Mouse (Mus musculus) kidney, postnatal 4 days (tissue): ENCODE results near the gene Snrnp25.
A peak's percentile ranks its signal among the peaks of the same experiment; 100 is the strongest.

Experiments
- DNase-seq, 2 experiments: peaks; one replicate each; pipeline ENCODE4 v3.0.0; 2021; ENCODE audit warnings: mixed read lengths in 2 of 2

Snrnp25 gene

DNA sequence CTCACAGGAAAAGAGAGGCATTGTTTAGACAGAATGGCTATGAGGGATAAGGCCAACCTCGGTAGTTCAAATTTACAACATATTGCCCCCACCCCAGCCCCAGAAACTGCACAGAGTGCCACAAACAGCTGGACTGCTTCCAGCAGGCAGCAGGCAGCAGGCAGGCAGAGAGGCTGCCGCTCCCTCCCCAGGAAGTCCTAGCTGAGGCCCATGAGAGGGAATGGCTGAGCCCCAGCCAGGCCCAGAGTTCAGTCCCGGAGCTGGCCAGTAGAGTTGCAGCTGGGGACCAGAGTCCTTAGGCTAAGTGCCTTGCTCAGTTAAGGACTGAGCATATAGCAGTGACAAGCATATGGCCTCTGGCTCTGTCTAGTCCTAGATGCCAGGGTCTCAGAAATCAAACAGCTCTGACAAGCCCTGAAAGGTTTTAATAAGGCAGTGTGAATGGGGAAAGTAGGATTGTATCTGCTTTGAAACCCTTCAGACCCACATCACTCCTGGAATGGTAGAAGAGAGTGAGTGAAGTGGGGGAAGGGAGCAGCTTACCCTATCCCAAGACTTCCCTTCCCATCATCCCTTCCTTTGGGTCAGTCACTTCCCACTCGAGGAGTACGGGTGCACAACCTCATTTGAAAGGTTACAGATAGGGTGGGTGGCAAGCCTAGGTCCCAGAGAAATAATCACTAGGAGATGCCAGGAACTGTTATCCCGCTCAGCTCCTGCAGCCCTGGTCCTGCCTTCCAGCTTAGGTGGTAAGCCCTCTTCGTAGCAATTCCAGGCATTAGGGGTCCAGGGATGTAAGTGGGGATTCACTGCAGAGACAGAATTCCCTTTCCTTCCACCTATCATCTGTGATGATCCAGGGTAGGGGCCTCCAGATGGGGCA, 20.2 kb downstream of the Snrnp25 start:
- peak; percentile 53 to 65 for DNase-seq

DNA sequence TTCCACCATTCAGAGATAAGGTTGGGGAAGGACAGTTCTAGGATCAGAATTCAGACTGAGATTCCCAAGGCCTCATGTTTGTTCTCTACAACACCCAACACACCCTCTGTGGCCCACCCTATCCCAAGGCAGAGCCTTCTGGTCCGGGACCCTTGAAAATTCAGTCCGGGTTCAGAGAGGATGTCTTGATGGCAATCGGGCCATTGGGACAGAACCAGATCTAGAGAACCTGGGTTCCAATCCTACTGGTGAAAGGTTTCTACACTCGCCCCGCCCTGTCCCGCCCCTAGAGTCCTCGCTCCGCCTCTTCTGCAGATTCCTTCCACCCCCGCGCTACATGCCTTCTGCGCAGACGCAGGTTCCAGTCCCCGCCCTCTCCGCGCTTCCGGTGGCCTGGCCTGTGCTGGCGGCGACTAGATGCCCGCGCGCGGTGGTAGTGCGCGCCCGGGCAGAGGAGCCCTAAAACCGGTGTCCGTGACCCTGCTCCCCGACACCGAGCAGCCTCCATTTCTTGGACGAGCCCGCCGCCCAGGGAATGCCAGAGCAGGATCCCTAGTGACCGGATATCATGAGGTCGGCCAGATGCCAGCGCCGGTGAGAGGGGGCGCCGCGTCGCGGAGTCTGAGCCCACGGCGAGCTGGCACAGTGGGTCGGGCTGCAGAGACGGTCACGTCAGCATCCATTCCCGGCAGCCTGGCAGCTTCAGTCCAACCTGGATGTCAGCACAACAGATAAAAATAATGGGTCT, 21.1 kb downstream of the Snrnp25 start, which contains the start of gene Mpg:
Mpg (plus strand) TSS at position 382 of the 748 bp plus-strand sequence.
- DNase-seq, result peak; percentile 92 to 95

DNA sequence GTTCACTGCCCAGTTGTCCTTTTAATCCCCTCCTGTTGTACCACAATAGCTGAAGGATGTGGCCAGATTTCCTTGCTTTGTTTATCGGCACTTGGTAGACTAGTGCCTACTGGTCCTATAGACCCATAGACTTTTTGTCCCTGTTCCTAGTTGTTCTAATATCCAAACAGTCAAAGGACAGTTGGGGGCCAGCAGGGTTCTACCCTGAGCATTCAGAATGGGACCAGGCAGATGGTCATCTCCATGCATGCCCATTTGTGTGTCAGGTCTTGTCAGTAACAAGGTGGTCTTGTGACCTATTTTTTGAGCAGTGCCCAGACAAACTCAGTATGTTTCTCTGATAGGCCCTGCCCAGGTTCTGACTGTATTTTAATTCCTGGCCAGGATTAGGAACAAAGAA, 21.8 kb downstream of the Snrnp25 start:
- no peak for DNase-seq

DNA sequence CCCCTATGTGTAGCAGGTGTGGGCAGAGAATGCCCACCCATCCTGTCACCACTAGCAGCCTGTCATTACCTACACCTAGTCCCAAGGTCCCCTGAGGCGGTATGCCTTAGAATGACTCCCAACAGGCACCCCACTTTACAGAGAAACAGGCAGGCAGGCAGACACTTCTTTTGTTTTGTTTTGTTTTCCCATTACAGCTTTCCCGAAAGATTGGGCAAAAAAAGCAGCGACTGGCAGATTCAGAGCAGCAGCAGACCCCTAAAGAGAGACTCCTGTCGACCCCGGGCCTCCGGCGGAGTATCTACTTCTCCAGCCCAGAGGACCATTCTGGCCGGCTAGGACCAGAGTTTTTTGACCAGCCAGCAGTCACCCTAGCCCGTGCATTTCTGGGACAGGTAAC, 22.3 kb downstream of the Snrnp25 start:
- no peak for DNase-seq

DNA sequence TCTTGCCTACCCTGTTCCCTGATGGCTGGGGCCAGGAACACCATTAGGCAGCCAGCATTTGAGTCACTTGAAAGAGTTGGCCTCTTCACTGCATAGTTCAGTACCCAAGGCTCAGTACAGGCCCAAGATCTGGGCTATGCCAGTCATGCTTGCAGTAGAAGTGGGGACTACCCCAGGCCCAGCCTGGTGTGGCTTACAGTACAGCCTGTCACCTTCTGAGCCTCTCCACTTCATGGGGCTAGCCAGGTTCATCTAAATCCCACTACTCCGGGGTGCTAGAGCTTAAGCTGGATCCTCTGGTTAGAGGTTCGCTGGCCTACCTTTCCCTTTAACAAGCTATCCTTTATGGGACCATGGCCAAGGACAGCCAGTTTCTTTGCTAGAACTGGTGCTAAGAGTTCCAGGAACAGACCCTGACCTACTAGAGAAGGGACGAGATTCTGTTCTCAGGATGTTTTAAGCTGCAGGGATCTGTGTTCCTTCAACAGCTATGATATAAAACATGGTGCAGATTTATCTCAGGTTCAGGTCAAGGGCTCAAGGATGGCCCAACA, 23.2 kb downstream of the Snrnp25 start:
- no peak for DNase-seq

DNA sequence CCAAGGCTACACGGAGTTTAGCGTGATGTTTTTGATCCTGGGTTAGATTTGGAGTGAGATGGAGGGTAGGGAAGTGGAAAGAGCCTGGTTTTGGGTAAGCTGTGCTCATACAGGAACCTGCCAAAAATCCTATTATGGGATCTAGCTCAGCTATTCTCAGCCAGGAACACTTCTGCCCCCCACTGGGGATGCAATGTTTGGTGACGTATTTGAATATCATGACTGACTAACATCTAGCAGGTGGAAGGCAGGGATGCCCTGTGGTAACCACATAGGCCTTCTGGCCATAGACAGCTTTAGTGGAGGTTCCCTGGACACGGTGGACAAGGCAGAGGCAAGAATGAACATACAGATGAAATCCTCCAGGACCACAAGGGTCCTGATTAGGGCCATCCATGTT, 25.0 kb downstream of the Snrnp25 start:
- DNase-seq, result peak in 1 of 2 experiments; percentile 38

DNA sequence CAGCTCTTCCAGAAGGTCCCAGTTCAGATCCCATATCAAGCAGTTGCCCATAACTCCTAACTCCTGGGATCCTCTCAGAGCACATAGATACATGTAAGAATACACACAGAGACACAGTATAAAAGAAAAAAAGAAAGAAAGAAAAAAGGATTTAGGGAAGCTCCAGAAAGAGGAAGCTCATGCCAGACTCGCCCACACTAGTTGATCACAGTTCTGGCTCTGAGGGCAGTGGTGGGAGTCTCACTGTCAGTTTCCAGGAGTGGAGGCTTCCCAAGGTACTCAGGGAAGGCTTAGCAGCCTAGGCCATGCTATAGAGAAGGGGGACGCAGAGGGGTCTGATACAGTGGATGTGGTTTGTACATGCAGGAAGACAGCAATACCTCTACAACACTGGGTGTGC, 25.9 kb downstream of the Snrnp25 start:
- no peak for DNase-seq

DNA sequence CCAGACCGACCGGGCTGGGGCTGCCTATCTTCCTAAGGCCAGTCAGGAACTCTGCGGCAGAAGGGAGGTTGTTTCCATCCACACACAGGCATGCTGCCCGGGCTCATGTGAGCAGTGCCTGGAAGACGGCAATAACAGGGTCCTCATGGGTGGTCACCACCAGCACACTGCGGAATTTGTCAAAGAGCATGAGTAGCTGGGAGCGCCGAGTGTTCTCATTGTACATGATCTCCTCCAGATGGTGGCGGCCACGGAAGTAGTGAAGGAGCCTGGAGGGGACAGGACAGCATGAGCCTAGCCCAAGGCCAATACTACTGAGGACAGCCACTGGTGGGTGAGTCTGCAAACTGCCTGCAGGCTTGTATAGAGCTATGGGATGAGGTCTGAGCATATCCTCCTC, 27.6 kb downstream of the Snrnp25 start:
- DNase-seq, result peak; percentile 47 to 60

DNA sequence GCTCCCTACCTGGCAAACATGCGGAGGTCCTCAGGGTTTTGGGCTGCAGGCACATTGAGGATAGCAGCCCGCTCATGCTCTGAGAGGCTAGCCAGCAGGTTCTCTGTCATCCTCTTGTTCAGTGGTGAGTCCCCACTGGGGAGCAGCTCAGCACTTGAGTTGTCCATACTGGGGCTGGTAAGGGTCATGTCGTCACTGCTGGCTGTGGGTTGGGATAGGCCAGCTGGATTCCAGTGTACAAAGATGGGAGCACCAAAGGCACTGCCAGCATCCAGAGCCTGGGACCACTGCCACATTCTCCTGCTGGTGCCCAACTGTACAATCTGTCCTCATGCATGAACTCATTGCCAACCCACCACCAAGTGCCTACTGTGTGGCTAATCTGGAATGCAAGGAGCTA, 28.7 kb downstream of the Snrnp25 start:
- peak in 1 of 2 experiments; percentile 2 for DNase-seq

DNA sequence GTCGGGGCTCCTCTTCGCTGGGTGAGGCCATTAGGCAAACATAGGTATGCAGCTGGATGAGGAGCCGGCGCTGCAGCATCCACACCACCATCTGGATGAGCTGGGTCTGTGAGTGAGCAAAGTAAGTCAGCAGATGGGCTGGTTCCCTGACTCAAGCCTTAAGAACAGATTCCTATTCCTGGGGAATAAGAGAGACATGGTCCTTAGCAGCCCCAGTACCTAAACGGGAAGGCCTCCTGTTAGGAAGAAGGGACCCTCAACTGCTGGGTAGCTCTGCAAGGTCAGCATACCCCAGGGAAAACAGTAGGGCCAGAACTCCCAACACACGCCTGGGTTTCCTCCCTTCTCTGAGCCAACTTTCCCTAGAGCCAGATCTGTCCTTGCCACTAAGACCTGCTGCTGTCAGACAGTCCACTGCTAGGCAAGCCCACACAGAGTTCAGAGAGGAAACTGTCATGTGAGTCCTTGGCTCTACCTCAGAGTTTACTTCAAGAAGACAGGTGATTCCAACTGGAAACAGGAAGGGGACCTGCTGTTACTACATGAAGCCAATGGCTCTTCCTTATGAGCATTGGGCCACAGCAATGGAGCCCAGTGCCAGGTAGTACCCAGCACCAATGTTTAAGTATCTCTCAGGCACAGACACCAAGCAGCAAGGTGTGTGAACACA, 29.7 kb downstream of the Snrnp25 start:
- no peak for DNase-seq

DNA sequence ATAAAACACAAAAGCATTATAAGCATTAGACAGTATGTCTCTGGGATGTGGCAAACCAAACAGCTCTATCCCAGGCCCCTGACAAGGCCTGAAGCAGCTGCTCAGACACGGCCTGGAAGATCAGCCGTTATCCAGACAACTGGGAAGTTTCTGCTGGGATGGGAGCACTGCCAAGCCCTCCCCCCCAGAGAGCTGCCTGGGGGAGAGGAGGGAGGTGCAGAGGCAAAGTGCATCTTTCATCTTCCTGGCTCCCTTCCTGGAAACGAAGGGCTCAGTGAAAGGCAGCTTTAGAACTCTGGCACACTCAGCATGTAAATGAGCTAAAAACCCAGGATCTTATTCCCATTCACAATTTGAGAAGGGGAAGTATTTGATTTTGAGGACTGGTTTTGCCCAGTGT, 30.4 kb downstream of the Snrnp25 start:
- DNase-seq, result peak; percentile 87 to 92

DNA sequence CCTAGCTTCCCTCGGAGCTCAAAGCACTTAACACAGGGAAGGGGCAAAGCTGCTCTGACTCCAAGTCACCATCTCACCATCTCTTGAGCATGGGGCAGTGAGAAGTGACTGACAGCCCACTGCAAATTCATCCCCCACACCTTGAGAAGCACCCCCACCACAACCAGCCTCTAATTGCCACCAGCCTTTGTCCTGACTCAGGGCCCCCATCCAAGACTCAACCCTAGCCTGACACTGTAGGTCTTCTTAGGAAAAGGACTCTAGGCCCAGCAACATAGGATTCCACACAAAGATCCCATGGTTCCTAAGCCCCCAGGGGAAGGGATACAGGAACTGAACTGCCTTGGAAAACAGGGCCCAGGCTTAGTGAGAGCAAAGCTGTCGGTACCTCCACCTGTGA, 30.9 kb downstream of the Snrnp25 start:
- no peak for DNase-seq

DNA sequence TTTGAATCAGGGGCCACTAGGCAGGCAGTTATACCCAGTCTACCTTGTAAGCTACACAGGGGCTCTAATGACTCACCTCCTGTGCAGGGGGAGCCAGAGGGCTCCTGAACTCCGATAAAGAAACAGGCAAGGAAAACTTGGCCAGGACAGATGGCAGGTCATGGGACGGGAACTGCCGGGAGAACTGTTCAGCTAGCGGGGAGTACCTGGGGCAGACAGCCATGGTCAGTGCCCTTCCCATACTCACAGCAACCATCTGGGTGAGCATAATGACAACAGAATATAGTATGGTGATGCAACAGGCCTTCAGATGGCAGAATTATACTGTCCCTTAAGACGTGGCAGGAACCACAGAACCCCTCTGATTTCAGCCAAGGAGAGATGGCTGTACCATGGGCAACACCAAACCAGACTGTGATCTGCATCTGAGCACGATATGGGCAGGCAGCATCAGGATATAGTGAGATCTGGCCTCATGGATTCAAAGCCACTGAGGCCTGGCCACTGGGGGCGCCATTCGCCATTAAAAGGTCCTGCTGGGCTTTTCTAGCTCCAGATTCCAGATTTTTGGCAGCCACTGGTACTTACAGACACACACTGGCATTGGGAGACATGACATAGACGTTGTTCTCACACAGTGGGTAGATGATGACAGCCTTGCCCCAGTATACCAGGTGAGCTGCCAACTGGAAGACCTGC, 31.6 kb downstream of the Snrnp25 start:
- DNase-seq, result peak; percentile 83 to 88

DNA sequence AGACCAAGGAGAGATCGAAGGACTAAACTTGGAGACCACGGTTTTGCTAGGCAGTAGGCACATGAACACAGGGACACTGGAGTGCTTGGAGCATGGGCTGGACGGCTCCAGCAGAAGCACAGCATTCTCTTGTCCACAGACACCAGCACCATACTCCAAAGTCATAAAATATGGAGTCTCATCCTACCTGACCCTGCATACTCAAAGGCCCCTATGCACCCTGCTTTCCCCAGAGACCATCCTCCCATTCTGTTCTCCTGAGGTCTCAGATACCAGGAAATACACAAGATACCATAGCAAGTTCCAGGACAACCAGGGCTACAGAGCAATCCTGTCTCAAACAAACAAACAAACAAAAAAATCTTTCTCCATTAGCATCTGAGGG, 32.2 kb downstream of the Snrnp25 start:
- no peak for DNase-seq

DNA sequence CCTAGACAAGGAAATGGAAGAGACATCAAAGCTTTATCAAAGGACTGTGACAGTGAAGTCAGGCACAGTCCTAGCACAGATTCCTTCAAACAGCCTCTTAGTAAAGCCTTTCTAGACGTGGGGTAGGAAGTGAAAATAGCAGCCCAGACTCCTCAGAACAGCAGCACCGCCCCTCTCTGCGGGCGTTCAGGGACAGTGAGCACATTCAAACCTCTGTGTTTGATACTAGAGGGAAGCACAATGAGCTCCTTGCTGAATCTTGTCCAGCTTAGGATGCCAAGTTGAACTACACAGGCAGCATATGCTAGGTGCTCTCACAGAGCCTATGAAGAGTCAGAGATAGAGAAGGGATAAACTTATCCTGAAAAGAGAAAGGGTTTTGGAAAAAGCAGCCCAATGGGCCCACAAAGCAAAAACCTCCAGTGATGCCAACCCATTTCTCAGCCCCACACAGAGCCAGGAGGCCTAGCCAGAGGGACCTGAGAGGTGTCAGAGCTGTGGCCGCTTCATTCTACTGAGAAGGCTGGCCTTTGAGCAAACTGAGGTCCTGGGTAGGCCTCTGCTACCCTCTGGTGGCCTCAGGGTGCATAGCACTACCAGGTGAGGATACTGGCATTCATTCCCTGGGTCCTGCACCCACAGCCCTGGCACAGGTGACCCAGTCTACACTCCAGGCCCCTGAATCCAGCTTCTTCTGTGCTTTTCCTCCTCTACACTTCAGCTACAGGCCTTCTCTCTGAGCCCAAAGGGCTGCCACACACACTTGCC, 33.1 kb downstream of the Snrnp25 start:
- DNase-seq, result peak; percentile 81 to 83

DNA sequence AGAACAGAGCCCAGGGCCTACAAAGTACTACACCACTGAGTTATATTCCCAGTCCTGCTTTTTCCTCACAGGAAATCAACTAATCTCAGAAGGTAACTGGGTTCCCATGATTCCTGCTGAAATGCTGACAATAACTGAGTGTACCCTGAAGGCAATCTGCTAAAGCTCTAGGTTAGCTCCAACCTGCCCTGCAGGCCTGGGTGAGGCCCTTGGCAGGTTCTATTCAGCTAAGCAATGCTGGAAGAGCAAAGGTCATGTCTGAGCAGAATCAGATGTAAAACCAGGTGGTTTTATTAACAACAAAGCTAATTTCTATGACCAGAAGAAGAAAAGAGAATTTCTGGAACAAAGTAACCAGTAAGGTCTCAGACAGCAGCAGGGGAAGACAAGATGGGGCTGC, 36.2 kb downstream of the Snrnp25 start:
- no peak for DNase-seq

DNA sequence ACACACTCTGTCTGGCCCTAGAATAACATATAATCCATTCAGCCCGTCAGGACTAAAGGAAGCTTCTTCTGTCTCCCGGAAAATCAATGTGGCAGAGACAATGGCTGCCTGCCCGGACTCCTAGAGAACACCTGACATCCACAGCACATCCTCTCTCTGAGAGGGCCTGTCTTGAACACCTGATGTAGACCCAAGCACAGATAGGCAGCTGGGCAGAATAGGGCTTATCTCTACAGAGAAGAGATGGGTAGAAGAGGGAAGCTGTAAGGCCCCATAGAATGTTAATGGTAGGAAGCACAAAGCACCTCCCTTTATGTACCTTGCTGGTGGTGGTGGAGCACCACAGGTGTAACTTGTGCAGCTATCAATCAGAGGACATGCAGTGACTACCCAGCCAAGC, 37.0 kb downstream of the Snrnp25 start:
- no peak for DNase-seq

DNA sequence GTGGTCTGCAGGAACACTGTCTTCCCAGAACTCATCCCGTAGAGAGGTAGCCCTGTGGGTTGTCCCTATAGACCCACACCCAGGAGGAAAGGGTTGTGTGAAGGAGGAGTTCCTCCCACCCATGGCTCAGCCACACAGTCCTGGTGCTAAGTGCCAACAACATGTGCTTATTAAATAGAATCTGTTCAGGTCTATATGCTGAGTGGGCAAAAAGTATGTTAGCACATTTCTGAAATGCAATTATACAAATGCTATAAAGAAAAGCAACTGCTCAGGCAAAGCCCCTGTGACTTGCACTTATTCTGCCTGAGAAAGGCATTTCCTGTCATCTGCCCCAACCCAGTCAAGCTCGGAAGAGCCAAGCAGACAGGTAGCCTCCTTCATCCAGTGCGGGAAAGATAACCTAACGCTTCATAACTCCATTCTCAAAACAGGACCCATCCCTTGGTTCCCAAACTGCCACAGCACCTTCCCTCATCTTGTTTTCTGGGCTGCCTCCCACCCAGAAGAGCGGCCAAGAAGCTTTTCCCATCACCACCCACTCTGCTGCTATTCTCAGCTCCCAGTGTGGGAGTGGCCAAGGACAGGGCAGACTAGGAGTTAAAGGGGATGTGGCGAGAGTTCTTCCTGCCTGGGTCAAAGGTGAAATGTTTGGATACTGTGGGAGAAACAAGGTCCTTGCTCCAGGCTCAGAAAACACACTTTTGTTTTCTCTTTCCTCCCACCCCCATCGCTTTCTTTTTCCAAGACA, 38.2 kb downstream of the Snrnp25 start:
- DNase-seq, result peak; percentile 53 to 66

DNA sequence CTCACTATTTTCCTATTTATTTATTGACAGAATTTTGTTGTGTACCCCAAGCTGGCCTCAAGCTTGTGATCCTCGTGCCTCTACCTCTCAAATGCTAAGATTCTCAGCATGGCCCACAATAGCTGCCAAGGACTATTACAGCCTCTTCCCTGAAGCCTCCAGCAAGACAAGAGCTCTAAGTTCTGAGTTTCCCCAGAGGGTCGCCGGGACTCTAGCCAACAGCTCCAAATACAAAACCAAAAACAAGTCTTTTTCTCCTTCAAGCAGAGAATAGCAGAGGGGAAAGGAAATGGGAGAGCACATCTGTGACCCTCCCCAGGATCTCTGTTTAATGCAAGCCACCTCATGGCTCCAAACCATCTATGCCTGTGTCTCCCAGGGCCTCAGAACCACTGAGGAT, 38.8 kb downstream of the Snrnp25 start:
- DNase-seq, result peak; percentile 66 to 67

DNA sequence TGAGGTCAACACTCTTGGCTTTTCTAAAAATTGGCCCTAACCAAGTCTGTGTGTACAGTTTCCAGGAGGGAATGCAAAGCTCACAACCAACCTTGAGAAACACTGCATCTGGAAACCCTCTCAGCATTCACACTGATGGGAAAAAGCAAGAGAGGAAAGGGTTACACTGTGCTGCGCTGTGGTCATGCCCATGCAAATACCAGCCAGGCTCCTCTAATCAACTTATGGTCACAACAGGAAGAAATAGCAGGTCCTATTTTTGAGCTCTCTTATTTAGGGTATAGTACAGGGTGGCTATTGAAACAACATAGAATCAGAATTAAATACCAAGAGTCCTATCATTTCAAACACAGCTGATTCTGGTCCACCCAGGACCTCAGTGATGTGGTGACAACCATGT, 39.4 kb downstream of the Snrnp25 start:
- no peak for DNase-seq

DNA sequence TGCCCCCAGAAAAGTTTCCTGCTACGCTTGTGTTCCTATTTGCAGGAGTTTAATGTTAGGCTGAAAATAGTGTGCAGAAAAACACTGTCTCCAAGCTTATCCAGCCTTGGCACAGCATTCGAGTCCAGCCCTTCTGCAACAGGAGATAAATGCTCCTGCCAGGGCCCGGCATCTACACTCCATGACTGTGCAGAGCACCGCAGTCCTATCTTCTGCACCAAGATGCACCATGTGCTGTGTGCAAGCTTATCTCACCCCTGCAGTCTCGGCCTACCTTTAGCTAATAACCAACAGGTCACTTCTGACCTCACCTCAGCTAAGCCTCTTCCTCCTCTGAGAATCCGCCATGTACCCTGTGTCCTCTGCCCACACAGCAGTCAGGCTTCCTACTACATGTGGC, 40.4 kb downstream of the Snrnp25 start:
- DNase-seq, result no peak
